Comparison of ENCODE assay signal across 25 mouse cellular contexts in genomic region chr16:90893792-90894191, GRCm38 (mm10). TPM values are rescaled to one million over a fixed set of nuclear protein-coding genes. Genes with fewer than 3 reads are reported as not detected.
DNase-seq lines count a peak whose midpoint lies in the region; ATAC-seq and TF ChIP-seq lines count a peak whose summit lies in the region.
"Had no signal": no experiment of that assay in that cellular context is flagged by ENCODE, and none has a peak within 500 bp of the region (broad histone marks: within the 10 kb centered on the region; RNA-seq: fewer than 3 reads in every experiment).

No protein-coding gene starts in this region.

- H3K27me3 ChIP-seq in lung, postnatal 0 days (replicated peaks; ENCODE audit: insufficient read depth, low read length), result no peaks in the 10 kb centered on the region
- peaks cover 75% of the 10 kb centered on the region for H3K27me3 ChIP-seq in CH12.LX (replicated peaks)
- H3K27me3 ChIP-seq: embryonic facial prominence, embryonic 12.5 days; forebrain, embryonic 15.5 days; heart, embryonic 13.5 days; hindbrain, embryonic 12.5 days; hindbrain, embryonic 15.5 days had no signal

- no peak for TF ChIP-seq CTCF in lung, postnatal 0 days (IDR thresholded peaks at IDR 0.05)
- no peak for TF ChIP-seq CTCF in CH12.LX (conservative IDR thresholded peaks at IDR 0.05 in 1 of 2, IDR thresholded peaks at IDR 0.05 in 1 of 2; ENCODE audit: low read depth in 2 of 2, low read length in 2 of 2)

- 0 out of 2 replicates have a peak, but pooled peaks cover 2% of the 10 kb centered on the region for H3K4me1 ChIP-seq in lung, postnatal 0 days (ENCODE audit: insufficient read depth, low read depth, low read length)
- H3K4me1 ChIP-seq in CH12.LX (ENCODE audit: control insufficient read depth in 1 of 2, insufficient read depth in 2 of 2), result peaks cover 4 to 12% of the 10 kb centered on the region in 2 experiments
- H3K4me1 ChIP-seq: forebrain, embryonic 12.5 days; forebrain, embryonic 15.5 days had no signal

- 0 out of 2 replicates have a peak, but pooled peaks cover 4% of the 10 kb centered on the region for H3K36me3 ChIP-seq in lung, postnatal 0 days (ENCODE audit: insufficient read depth, low read length)
- no peaks in the 10 kb centered on the region for H3K36me3 ChIP-seq in CH12.LX (replicated peaks in 1 of 2; ENCODE audit: control insufficient read depth in 1 of 2, insufficient read depth in 1 of 2, low read length in 1 of 2)
- H3K36me3 ChIP-seq: embryonic facial prominence, embryonic 12.5 days; forebrain, embryonic 12.5 days; forebrain, embryonic 15.5 days; heart, embryonic 10.5 days; heart, embryonic 13.5 days; hindbrain, embryonic 12.5 days; hindbrain, embryonic 15.5 days had no signal

- no peak overlapping the region for H3K27ac ChIP-seq in lung, postnatal 0 days (ENCODE audit: low read length)
- no peak overlapping the region for H3K27ac ChIP-seq in CH12.LX (ENCODE audit: insufficient read depth, low read depth)
- H3K27ac ChIP-seq: embryonic facial prominence, embryonic 12.5 days; forebrain, embryonic 12.5 days; forebrain, embryonic 15.5 days; heart, adult 2 months; heart, embryonic 10.5 days; heart, embryonic 13.5 days; hindbrain, embryonic 12.5 days; hindbrain, embryonic 15.5 days had no signal

- dilution Hi-C loops in CH12.LX (cut with MboI; ENCODE audit: extremely low pct_ligation_motif_present, extremely low pct_unique_long_range_greater_than_20kb, low sequenced_read_pairs), result no loop called here

- WGBS in lung, postnatal 0 days, result 32% methylated on average over 9 of the region's 9 CpGs

- DNase-seq in lung, postnatal 0 days (ENCODE audit: low spot score), result peak; percentile 26
- DNase-seq in lung, postnatal 4 days, result no peak
- peak; percentile 48 for DNase-seq in CH12.LX (ENCODE audit: extremely low read depth)
- no peak for DNase-seq in adrenal gland, adult 8-10 months
- no peak for DNase-seq in thymus, postnatal 25 days
- DNase-seq: adrenal gland, adult 2 months; adrenal gland, postnatal 25 days; cerebellum, adult 11-12 months; cerebellum, adult 8-10 months; cerebellum, postnatal 10 days; cerebellum, postnatal 36 days; embryo, embryonic 11 days; gastrocnemius, postnatal 10 days; gastrocnemius, postnatal 36 days; heart, adult 2 months had no signal

- no peak for ATAC-seq in lung, postnatal 0 days
- ATAC-seq in inflammation-experienced regulatory T-cells, adult 6 months, result peak; percentile 52
- ATAC-seq: forebrain, embryonic 15.5 days; intestine, embryonic 16.5 days had no signal

- no peak for TF ChIP-seq EP300 in lung, postnatal 0 days (IDR thresholded peaks at IDR 0.05)
- peak; percentile 70 for TF ChIP-seq EP300 in CH12.LX (IDR thresholded peaks at IDR 0.05; ENCODE audit: low read length)

- in situ Hi-C loops in CH12.LX (cut with MboI; ENCODE audit: low pct_ligation_motif_present, low pct_unique_long_range_greater_than_20kb, low sequenced_read_pairs), result no loop called here

- no peak overlapping the region for H3K9ac ChIP-seq in lung, postnatal 0 days (replicated peaks; ENCODE audit: low read depth)
- no peak overlapping the region for H3K9ac ChIP-seq in CH12.LX (ENCODE audit: insufficient read depth, low read depth)
- H3K9ac ChIP-seq: embryonic facial prominence, embryonic 12.5 days; forebrain, embryonic 12.5 days; forebrain, embryonic 15.5 days; heart, embryonic 13.5 days; hindbrain, embryonic 12.5 days; hindbrain, embryonic 15.5 days had no signal

- no peaks in the 10 kb centered on the region for H3K9me3 ChIP-seq in lung, postnatal 0 days (ENCODE audit: low read length)
- H3K9me3 ChIP-seq in CH12.LX (replicated peaks; ENCODE audit: low read length), result peaks cover 2% of the 10 kb centered on the region
- H3K9me3 ChIP-seq: embryonic facial prominence, embryonic 12.5 days; forebrain, embryonic 12.5 days; forebrain, embryonic 15.5 days; heart, embryonic 10.5 days; heart, embryonic 13.5 days; hindbrain, embryonic 12.5 days; hindbrain, embryonic 15.5 days had no signal

- no peak overlapping the region for H3K4me3 ChIP-seq in lung, postnatal 0 days (ENCODE audit: low read depth, low read length)
- H3K4me3 ChIP-seq in CH12.LX (replicated peaks in 1 of 3; ENCODE audit: low read depth in 2 of 3, low read length in 2 of 3, poor library complexity in 1 of 3), result no peak overlapping the region
- H3K4me3 ChIP-seq: embryonic facial prominence, embryonic 12.5 days; erythroblast, embryonic 14.5 days; forebrain, embryonic 12.5 days; forebrain, embryonic 15.5 days; heart, adult 2 months; heart, embryonic 10.5 days; heart, embryonic 13.5 days; hindbrain, embryonic 12.5 days; hindbrain, embryonic 15.5 days had no signal

- H3K79me2 ChIP-seq in CH12.LX (replicated peaks; ENCODE audit: control insufficient read depth, extremely low read depth, insufficient read depth, poor library complexity, severe bottlenecking), result no peaks in the 10 kb centered on the region

- no peak for TF ChIP-seq POLR2A in CH12.LX (IDR thresholded peaks at IDR 0.05; ENCODE audit: low read depth, low read length)

- TF ChIP-seq RAD21 in CH12.LX (IDR thresholded peaks at IDR 0.05; ENCODE audit: low read depth, low read length), result no peak

- no peak overlapping the region for H3K4me2 ChIP-seq in lung, postnatal 0 days (replicated peaks; ENCODE audit: low read depth, low read length)
- peak overlapping the region; percentile 26; the same call in 1 of the 2 replicates for H3K4me2 ChIP-seq in CH12.LX (ENCODE audit: insufficient read depth, low read depth, poor library complexity, severe bottlenecking)
- H3K4me2 ChIP-seq: embryonic facial prominence, embryonic 12.5 days; forebrain, embryonic 12.5 days; forebrain, embryonic 15.5 days; heart, embryonic 13.5 days; hindbrain, embryonic 12.5 days; hindbrain, embryonic 15.5 days had no signal

TF ChIP-seq in CH12.LX, 34 proteins besides CTCF, POLR2A, EP300 and RAD21:
- TF ChIP-seq TCF12 (IDR thresholded peaks at IDR 0.05; ENCODE audit: low read depth, low read length) (no peak), ELF1 (IDR thresholded peaks at IDR 0.05; ENCODE audit: low read depth, low read length) (no peak), JUND (conservative IDR thresholded peaks at IDR 0.05; ENCODE audit: low read depth, low read length) (peak; percentile 99), ZNF384 (IDR thresholded peaks at IDR 0.05; ENCODE audit: low read depth, low read length) (no peak), ZC3H11A (IDR thresholded peaks at IDR 0.05; ENCODE audit: low read depth, low read length) (no peak), BHLHE40 (IDR thresholded peaks at IDR 0.05; ENCODE audit: low read depth, low read length) (peak; percentile 78), PAX5 (IDR thresholded peaks at IDR 0.05; ENCODE audit: low read length) (no peak), MAFK (IDR thresholded peaks at IDR 0.05; ENCODE audit: insufficient replicate concordance, low read length) (no peak), MYC (IDR thresholded peaks at IDR 0.05; ENCODE audit: low read depth, low read length) (peak; percentile 62), CHD1 (IDR thresholded peaks at IDR 0.05; ENCODE audit: low read depth, low read length) (no peak), USF2 (conservative IDR thresholded peaks at IDR 0.05; ENCODE audit: low read depth, low read length) (no peak), NELFE (IDR thresholded peaks at IDR 0.05; ENCODE audit: low read depth, low read length) (no peak), JUN (IDR thresholded peaks at IDR 0.05; ENCODE audit: insufficient read depth, low read depth, low read length) (peak; percentile 98), ETS1 (conservative IDR thresholded peaks at IDR 0.05; ENCODE audit: low read depth, low read length) (0 out of 2 replicates have a peak, but pooled peaks have one; percentile 25), SMC3 (IDR thresholded peaks at IDR 0.05; ENCODE audit: low read depth, low read length) (no peak)

RNA-seq across cellular contexts. Expression of gene Cfap298, which starts 41.1 kb away (rescaled TPM):
- polyA plus RNA-seq in lung, postnatal 0 days (2015; fragmentation: Nextera tagmentation; extraction: Ambion mirVana), result 46.3 and 47.9 TPM in 2 replicates
- total RNA-seq in CH12.LX (2012; rRNA removed) (67.0 and 69.0 TPM in 2 replicates), CH12.LX (2014; rRNA removed) (41.8 and 55.9 TPM in 2 replicates)
- polyA plus RNA-seq in CH12.LX (2012; ENCODE audit: insufficient read length, low read depth), result 127 and 160 TPM in 2 replicates
- 10 to 100 TPM; 25.3 to 32.2 (median 26.2) TPM for polyA plus RNA-seq in inflammation-experienced regulatory T-cells, adult 6 months (2017; shearing (Covaris generic))
- 10 to 100 TPM; 28.6 to 44.3 (median 38.4) TPM for total RNA-seq in adrenal gland, adult 8-10 months (2022)

Comparison
In these comparisons a context has a peak if more than half of its experiments do, and no peak if none do; other contexts are left out.
1. DNase-seq: peak in lung, postnatal 0 days (single experiment) and CH12.LX (single experiment); none in lung, postnatal 4 days (0 of 2), adrenal gland, adult 8-10 months (single experiment) and thymus, postnatal 25 days (single experiment).